Mouse (Mus musculus) brain, adult 2 months (tissue): Measurements from ENCODE around the gene Krtap4-7.
"Not testable (repeated sequence)": the region's sequence is repeated elsewhere in the genome, so short reads cannot be mapped to it uniquely, and the experiment has no call there.

Experiments
- DNase-seq: peaks from one replicate; pipeline ENCODE4 v3.0.0; 2011; ENCODE audit warnings: low read depth, low spot score

The Krtap4-7 gene

GRCm38 (mm10) chr11:99643635-99644139 lies at the start of gene Krtap4-7:
Gene Krtap4-7, minus strand, starts transcription at chr11:99644089.
- DNase-seq, result not testable (repeated sequence)

DNA sequence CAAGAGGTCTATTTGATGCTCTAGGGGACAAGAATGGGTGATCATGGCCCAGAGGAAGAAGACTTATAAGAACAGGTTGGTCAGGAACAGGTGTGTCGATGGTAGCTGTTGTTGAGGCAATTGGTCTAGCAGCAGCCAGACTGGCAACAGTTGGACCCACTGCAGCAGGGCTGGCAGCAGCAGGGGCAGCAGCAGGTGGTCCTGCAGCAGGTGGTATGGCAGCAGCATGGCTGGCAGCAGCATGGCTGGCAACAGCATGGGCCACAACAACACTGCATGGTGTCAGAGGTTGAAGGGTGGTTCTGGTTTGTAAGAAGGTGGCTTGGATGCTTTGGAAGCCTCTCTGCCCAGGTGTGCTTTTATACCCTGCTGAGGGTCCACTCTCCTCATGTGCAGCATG lies 46.6 kb upstream of the Krtap4-7 start, which contains the start of gene Gm14190:
Gene Gm14190, minus strand, starts transcription at position 278 of the 400 bp plus-strand sequence.
- no peak for DNase-seq

- not testable (repeated sequence) for DNase-seq
These were observed 41.3 kb upstream of the Krtap4-7 start for GRCm38 (mm10) chr11:99685235-99685634.

- no peak for DNase-seq
These were observed 39.6 kb upstream of the Krtap4-7 start for GRCm38 (mm10) chr11:99683481-99683880.

- no peak for DNase-seq
These were observed 22.0 kb upstream of the Krtap4-7 start, which contains the start of gene Krtap4-6 for GRCm38 (mm10) chr11:99665860-99666259. Gene Krtap4-6, minus strand, starts transcription at chr11:99665960.

DNA sequence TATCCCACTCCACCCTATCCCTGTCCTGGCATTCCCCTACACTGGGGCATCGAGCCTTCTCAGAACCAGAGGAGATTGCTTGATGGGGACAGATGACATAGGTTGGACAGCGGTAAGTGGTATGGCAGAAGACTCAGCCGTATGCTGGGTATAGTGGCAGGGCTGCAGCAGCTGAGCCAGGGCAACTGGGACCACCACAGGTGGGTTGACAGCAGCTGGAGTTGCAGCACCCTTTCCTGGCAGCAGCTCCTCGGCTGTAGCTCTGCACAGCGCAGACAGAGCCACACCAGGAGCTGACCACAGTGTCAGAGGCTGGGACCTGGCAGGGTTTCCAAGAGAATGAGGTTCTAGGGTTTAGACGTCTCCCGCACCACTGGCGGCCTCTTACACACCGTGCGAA lies 18.9 kb upstream of the Krtap4-7 start:
- no peak for DNase-seq

- no peak for DNase-seq
These were observed 15.4 kb upstream of the Krtap4-7 start for GRCm38 (mm10) chr11:99659256-99659655.

- not testable (repeated sequence) for DNase-seq
These were observed 14.7 kb upstream of the Krtap4-7 start, which contains the start of gene Gm11563 for GRCm38 (mm10) chr11:99658467-99659010. Gene Gm11563, minus strand, starts transcription at chr11:99658960.

- no peak for DNase-seq
These were observed 13.2 kb upstream of the Krtap4-7 start for GRCm38 (mm10) chr11:99657051-99657450.

GRCm38 (mm10) chr11:99650136-99650535 lies 6.2 kb upstream of the Krtap4-7 start, which contains the start of gene Gm11555:
Gene Gm11555, minus strand, starts transcription at chr11:99650236.
- no peak for DNase-seq

DNA sequence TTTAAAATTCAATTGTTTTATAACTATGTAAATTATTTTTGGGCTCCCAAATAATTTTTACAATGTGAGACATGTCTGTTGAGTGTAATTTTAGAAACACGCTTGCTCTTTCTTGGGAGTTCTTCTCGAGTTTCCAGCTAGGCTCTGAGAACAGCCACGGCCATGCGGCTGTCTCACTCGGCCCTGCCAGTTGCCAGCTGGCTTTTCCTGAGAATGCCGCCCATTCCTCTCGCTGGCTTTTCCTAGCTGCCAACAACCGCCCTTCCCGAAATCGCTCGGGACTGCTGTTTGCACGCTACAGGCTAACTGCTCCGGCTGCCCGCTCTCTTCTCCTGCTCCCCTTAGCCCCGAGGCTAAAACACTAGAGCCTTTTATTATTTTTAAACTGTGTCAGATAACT lies 2.6 kb upstream of the Krtap4-7 start:
- DNase-seq, result peak; percentile 66

- peak; percentile 48 for DNase-seq
These were observed 462 bp upstream of the Krtap4-7 start for GRCm38 (mm10) chr11:99644351-99644750.

- DNase-seq, result no peak
These were observed 3.0 kb downstream of the Krtap4-7 start for GRCm38 (mm10) chr11:99640926-99641325.

GRCm38 (mm10) chr11:99637086-99637485 lies 6.8 kb downstream of the Krtap4-7 start:
- DNase-seq, result peak; percentile 72

- no peak for DNase-seq
These were observed 9.2 kb downstream of the Krtap4-7 start, which contains the start of gene Krtap4-2 for GRCm38 (mm10) chr11:99634653-99635134. Gene Krtap4-2, minus strand, starts transcription at chr11:99635084.

GRCm38 (mm10) chr11:99633293-99633692 lies 10.6 kb downstream of the Krtap4-7 start:
- DNase-seq, result peak; percentile 71

DNA sequence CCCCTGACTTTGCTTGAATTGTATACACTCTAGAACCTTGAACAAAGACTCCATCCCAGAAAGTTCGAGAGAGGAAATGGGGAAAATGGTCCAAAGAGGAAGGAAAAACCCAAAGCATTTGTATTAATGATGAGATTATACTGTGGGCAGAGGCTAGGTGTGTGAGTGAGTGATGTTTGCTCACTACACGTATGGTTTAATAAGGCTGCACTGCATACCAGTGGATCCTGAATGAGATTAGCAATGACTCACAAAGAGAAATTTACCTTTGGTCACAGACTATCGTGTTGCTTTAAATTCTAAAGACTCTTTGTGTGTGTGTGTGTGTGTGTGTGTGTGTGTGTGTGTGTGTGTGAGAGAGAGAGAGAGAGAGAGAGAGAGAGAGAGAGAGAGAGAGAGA lies 13.0 kb downstream of the Krtap4-7 start:
- no peak for DNase-seq

DNA sequence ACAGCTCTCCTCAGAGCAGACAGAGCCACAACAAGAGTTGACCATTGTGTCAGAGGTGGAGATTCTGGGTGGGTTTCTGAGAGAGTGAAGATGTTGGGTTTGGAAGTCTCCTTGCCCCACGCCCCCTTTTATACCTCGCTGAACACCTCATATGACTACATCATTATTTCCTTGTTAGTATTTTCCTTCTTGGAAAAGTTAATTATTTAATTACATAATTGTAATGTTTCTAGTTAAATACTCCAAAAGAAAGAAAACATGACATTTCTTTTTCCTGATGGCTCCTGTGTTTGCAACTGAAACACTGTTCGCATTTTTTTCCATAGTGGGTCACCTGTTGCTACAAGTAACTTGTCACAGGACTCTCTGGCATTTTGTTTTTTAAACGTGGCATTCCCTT lies 15.8 kb downstream of the Krtap4-7 start, which contains the start of gene Krtap4-1:
Gene Krtap4-1, minus strand, starts transcription at position 101 of the 400 bp plus-strand sequence.
- DNase-seq, result no peak

DNA sequence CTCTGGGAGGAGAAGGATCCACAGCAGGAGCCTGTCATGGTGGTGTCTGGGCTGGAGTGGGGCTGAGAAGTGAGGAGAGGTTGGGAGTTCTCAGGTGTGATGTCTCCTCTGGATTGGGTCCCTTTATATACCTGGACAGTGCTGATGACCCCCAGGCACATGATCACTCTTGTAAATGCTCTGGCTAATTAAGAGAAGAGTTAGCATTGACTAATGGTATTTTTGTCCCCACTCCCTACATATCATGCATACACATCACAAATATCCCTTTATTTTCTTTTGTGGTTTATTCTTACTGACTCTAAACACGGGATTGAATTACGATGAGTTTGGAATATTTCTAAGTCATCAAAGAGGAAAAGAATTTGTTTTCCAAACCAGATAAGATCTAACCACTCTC lies 23.6 kb downstream of the Krtap4-7 start, which contains the start of gene Gm11562:
Gene Gm11562, minus strand, starts transcription at position 101 of the 400 bp plus-strand sequence.
- DNase-seq, result no peak

DNA sequence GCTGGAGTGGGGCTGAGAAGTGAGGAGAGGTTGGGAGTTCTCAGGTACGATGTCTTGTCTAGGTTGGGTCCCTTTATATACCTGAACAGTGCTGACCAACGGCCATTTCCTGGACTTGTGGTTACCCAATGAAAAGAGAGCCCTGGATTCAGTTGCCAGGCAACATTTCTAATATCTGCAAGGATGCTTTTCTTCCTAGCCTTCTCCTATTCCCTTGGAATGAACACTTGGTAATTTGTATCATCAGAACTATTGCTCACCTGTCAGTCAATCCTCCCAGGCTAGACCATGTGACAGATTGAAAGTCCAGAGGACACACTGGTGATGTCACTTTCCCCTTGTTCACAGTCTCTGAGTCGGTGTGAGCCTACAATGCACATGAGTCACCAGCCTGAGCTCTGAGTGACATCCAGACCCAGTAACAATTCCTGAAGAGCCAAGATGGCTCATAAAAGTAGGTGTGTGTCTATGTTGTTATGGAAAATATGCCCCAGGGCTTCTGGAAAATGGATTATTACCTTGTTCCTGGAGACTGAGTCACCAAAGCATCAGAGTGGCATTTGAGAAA lies 29.0 kb downstream of the Krtap4-7 start, which contains the start of gene Krtap2-4:
Gene Krtap2-4, minus strand, starts transcription at position 51 of the 568 bp plus-strand sequence.
- DNase-seq, result peak; percentile 43

GRCm38 (mm10) chr11:99610089-99610488 lies 33.8 kb downstream of the Krtap4-7 start, which contains the start of gene Gm11937:
Gene Gm11937, minus strand, starts transcription at chr11:99610189.
- DNase-seq, result not testable (repeated sequence)

- DNase-seq, result peak; percentile 82
These were observed 34.8 kb downstream of the Krtap4-7 start for GRCm38 (mm10) chr11:99609126-99609525.
